Mouse (Mus musculus): ENCODE data around the gene Bmp4.

The Bmp4 gene

DNA sequence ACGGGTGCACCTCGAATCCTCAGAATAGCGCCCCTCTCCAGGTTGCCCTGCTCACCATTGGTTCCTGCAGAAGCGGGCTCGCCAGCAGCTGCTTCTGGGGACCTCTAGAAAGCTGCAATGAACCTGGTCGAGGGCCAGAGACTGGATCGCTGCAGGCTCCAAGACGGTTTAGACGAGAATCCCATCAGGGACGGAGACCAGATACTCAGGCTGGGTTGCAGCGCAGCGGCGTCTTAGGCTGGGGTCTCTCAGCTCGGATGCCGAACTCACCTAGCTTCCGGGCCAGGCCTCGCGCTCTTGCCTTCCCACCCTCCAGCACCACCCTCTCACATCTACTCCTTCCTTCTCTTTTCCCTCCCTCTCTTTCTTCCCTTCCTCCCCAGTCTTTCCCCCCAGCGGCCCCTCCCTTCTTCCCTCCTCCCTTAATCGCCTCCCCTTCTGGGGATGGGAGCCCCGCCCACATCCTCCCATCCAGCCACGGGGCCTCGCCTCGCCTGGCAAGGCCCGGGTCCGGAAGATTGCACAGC lies at the start of gene Bmp4:
Gene Bmp4, minus strand, starts transcription at position 421 of the 527 bp plus-strand sequence.
- DNase-seq (ENCODE audit: low spot score in 2 of 2) = peak; percentile 34 to 80

DNA sequence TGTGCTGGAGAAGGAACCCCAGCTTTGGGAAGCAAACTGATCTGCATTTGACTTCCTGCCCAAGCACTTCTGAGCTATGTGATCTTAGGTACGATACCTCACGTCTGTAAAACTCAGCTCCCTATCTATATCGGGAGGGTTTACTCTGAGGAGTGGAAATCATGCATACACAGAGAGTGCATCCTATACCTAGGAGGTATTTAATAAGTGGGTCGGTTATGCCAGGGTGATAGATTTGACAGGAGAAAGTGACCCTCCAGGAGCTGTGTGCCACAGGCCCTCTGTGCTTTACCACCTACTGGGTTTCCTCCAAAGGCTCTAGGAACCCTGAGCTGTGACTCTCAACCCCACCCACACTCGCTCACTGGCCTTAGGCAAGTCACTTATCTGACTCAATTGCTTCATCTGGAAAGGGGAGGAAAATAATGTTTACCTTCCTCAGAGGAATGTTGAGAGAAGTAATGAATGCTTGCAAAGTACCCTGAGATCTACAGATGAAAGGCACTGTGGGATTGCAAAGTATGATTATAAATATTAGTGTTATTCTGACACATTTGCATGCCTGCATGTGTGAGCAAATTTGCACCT lies 49.1 kb upstream of the Bmp4 start:
- no peak for DNase-seq (ENCODE audit: low spot score in 2 of 2)

DNA sequence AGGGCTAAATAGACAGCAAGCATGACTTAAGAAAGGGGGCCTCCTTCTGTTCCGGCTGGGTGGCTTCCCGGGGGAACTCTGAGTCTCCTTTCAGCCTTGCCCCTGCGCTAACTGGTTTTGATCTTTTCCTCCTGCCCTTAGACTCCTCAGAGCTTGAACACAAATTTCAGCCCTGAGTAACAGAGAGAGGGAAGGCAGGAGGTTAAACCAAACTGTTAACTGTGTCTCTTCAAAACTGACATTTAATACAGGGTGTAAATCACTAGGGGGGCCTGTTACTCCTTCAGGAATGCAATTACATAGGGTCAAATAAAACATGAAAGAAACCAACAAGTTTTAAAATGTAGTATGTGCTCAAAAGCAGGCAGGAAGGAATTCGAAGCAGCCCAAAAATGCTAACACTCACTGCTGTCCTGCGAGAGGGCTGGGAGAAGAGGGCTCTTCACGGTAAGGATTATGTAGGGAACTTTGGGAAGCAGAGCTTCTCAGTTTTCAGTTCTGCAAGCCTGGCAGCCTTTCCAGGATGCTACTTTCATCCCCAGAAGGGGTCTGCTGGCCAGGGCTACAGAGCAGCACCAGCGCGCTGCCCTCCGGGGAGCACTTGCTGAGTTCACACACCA lies 46.1 kb upstream of the Bmp4 start:
- DNase-seq (ENCODE audit: low spot score in 2 of 2) = no peak

DNA sequence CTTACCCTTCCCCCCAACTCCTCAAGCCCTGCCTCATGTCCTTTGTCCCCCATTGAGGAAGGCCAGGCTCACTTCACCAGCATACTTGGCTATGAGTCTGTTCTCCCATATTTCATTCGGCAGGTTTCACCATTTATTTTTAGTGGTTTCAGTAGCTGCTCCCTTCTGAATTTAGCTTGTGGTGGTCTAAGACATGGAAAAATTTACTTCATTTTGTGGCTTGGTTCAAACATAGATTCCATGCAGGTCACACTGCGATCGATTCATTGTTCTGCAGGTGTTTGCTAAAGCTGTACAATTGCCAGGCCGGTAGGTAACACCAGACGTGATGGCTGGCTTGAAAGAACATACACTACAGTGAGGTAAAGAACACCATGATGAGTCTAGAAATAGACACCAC lies 39.8 kb upstream of the Bmp4 start:
- DNase-seq (ENCODE audit: low spot score in 2 of 2) = no peak

DNA sequence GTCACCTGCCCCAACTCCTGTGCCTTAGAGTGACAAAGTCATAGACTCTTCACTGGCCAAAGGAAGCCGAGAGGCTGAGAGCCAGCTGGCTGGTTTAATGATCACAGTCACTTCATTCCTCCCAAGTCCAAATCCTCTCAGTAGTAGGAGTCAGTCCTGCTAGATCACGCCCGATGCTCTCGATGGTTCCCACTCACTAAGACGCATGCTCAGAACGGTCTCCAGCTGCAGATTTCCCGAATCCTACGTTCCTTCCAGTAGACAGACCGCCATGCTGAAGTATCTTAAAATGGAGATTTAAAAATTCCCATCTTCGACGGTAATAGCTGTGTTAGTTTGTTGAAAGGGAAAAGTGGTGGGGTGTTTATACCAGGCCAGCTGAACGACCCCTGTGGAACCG lies 36.8 kb upstream of the Bmp4 start:
- DNase-seq (ENCODE audit: low spot score in 2 of 2) = no peak

DNA sequence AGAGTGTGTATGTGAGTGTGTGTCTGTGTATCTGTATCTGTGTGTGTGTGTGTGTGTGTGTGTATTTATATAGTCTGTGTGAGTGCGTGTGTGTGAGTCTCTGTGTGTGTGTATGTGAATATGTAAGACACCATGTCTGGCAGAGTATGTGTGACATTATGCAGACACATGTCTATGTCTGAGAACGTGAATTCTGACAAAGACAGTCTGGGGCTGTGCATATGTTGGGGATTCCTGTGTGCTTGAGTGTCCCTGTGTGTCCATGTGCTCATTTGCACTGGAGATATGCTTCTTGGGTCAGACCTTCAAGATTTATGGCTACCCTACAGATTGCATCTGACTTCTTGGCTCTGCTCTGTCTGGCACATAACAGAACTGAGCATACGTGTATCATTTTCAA lies 31.4 kb upstream of the Bmp4 start:
- DNase-seq (ENCODE audit: low spot score in 2 of 2) = no peak

DNA sequence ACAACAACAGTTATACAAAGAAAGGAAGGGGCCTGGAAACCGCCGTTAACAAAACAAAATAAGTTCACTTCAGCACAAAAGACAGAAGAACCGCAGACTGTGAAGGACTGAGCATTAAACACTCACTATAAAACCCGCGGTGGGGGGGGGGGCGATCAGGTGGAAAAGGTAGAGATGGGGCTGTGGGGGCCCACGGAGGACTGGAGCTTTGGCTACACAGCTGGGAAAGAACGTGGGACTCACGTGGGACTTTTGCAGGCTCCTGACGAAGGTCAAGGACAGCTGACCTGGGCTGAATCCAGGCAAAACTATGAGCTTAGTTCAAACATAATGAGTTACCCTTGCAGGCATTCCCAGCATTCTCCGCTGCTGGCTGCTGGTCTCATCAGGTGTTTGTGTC lies 28.8 kb upstream of the Bmp4 start:
- no peak for DNase-seq (ENCODE audit: low spot score in 2 of 2)

DNA sequence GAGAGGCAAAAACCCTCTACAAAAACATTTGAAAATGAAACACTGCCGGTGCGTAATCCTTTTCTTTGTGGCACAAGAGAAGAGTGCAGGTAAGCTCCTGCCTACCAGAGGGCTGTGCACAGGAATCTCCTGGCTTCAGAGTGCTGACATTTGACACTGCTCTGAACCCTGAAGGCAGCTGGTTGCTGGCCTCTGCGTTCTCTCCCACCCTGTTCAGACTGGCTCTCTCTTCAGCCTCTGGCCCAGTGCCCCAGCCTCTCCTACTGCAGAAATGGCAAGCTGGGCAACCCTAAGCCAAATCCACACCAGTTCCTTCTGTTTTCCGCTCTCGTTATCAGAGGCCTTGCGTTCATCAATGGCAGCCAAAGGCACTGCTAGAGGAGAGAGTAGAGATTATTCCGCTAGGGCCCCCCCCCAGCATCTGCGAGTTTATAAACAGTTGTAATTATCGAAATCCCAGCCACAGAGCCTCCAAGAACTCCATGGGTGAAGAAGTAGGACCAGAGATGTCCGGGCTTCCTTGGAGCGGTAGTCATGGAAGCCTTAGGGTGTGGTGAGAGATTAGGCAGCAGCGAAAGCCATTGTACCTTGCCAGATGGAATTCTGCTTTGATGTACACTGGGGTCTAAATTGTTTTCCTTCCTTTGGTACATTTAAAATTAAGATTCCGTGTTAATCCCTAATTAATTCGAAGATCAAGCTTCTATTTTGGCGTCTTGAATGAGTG lies 28.1 kb upstream of the Bmp4 start:
- DNase-seq (ENCODE audit: low spot score in 2 of 2) = no peak

DNA sequence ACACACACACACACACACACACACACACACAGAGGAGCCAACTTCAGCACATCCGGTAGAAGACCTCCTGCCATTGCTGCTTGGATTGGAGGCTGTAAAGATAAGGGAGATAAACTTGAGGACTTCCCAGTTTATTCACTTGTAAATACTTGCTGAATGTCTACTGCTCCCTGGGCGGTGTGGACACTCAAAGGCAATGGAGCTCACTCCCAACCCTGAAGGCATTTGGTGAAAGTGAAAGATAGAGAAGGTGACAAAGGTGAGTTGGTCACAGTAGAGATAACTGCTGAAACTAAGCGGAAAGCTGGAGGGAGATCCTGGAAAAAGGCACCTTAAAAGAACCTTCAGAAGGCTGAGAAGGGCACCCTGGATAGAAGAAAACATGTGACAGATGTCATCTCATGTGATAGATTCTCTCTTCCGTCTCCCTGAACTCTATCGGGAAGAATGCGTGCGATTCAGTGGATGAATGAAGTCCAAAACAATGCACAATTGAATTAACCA lies 22.1 kb upstream of the Bmp4 start:
- no peak for DNase-seq (ENCODE audit: low spot score in 2 of 2)

DNA sequence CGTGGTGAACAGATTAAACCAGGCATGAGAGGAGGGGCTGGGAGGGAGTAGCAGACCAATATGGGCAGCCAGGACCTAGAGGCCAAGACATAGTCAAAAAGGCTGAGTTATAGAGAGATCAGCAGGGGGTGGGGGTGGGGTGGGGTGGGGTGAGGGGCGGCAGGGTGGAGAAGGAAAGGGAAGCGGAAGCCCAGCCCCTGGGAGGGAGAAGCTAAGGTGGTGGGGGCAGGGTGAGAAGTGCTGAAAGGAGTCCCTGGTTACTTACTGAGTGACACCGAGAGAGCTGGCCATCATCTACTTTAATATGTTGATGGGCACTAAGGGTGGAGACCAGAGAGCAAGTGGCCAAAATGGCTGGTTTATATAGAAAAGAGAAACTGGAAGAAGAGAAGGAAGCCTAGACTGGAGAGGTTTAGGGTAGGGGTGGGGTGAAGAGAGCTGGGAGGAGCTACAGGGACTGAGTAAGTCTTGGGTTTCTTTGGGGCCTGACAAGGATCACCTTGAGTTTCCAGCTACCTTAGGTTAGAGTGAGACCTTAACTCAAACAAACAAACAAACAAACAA lies 20.2 kb upstream of the Bmp4 start:
- DNase-seq (ENCODE audit: low spot score in 2 of 2) = no peak

DNA sequence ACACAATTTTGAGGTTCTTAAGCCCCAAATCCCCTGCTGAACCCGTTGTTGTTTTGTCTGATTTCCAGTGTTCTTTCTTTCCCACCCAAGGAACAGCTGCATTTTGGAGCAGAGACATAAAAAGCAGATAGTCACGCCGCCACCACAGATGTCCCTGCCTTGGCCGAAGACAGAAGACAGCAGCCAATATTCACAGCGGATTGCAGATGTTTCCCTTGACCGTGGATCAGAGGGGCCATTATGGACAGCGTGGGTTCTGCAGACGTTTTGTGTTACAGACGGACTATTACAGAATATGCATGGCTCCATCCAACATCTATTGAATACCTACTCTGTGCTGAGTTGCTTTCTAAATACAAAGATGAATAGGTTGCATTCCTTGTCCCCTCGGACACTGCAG lies 18.5 kb upstream of the Bmp4 start:
- DNase-seq (ENCODE audit: low spot score in 2 of 2) = no peak

DNA sequence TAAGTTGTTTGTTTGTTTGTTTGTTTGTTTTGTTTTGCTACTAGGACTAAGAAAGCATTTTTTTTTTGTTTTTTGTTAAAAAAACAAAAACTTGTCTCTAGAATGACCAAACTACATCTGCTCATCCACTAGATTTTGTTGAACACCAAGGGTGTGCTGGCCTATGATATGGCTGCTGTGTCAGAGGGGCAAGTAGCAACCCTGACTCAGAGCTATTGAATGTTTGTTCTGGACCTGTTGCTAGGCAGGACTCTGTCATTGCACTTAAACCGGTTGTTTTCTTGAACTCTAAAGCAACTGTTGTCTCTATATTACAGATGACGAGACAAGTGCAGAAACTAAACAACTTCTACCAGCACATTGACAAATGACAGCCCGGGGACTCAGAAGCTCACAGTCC lies 17.9 kb upstream of the Bmp4 start:
- no peak for DNase-seq (ENCODE audit: low spot score in 2 of 2)

DNA sequence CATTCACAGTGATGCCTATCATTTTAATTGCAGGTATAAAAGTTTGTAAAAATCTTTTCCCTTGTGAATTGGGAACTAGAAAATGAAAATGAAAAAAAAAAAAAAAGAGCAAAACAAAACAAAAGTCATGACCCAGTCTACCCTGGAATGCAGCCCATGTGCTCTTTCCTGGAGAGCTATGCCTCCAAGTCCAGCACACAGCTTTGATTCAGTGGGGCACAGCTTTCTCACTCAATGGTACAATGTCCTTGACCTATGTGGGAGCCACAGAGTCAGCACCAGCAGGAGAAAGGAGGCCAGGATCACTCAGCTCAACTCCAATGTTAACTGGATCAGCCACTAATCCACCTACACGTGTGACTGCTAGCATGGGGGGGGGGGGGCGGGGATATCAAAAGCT lies 9.5 kb upstream of the Bmp4 start:
- no peak for DNase-seq (ENCODE audit: low spot score in 2 of 2)

DNA sequence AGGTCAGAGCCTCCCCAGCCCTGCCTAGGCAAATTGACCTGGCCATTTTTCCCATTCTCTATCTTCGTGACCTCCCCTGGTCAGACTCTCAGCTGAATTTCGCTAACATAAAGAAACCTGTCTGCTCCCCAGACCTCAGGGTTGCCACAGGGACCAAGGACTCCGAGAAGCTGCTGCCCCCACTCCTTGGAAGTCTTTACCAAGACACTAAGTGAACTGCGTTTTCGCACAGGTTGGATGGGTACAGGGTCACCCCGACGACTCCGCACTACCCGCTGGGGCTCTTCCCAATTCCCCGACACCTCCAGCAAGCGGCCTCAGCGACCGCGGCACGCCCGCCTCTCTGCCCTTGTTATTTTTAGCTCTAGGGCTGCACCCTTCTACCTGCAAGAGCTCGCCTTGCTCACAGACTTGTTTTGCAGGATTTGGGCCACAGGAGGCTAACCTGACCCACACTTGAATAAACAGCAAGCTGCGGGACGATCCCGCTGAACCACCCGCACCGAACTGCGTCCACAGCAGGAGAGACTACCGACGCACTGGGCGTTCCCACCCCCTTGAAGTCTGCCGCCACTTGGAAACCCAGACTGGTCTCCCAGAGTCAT lies 7.7 kb upstream of the Bmp4 start:
- peak; percentile 48 to 70 for DNase-seq (ENCODE audit: low spot score in 2 of 2)

DNA sequence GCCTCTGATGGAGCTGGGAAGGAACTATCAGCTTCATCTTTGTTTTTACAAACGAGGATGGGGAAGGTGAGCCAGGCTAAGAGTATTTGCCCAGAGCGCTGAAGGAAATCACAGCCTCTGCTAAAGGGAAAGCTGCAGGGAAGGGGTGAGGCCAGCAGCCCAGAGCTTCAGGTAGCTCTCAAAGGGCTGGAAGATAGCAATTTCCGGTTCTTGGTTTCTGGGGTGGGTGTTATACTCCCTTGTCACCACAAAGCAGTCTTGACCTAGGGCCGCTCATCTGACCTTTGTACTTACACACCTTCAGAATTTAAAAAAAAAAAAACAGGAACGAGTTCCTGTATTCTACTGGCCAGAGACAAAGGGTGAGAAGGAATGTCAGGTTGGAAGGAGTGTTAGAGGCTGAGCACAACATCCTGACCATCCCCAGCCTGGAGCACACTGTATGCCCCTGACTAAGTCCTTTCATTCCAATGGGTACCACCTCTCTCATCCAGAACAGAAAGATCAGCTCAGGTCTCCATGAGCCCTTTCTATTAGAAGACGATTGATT lies 1.2 kb upstream of the Bmp4 start:
- DNase-seq (ENCODE audit: low spot score in 2 of 2) = no peak

DNA sequence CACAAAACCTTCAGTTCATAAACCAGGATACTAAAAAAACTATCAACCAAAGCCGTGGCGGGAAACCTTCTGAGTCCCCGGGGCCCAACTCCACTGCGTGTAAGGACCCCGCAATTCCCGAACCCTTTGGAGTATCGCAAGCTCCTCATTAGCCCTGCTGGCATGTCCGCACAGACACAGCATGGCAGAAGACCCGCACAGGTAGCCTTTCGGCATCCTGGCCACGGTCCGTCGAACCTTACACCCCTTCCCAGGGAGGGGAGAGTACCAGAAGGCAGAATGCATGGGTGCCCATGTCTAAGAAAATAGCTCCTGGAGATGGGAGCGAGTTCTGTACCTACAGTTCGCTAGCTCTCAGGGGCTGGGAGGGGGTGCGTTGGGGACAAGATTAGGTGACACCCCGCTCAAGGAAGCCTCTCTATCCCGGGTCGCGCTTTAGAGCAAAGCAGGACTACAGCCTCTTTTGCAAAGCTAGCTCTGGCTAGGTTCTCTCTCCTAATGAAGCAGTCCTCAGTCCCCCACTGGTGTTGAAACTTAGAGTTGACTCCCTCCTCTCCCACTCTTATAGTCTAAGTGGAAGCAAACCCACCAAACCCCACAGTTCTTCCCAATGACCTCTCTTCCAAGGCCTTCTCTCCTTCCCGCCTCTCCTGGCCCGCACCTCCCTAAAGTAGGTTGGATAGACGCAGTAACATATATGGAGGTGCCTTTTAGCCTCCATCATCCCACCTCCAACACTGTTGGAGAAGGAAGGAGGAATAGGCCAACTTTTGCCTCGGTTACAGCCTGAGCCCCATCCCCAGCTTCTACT lies 826 bp downstream of the Bmp4 start:
- no peak for DNase-seq (ENCODE audit: low spot score in 2 of 2)

DNA sequence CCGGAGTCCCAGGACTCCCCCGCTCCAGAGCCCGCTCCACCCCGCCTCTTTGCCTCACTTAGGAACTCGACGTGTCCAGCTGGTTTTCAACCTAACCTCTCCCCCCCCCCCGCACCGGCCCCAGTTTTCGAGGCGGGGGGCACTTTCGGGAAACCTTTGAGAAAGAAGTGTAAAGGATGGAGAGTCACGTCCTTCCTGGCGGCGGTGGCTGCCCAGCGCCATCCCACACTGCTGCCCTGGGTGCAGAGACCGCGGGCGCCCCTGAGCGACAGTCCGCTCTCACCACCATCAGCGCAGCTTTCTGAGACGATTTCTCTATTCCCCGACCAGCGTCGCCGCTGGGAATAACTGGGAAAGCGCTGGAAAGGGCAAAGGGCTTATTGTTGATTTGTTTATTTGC lies 1.8 kb downstream of the Bmp4 start:
- peak in 1 of 2 experiments; percentile 51 for DNase-seq (ENCODE audit: low spot score in 2 of 2)

DNA sequence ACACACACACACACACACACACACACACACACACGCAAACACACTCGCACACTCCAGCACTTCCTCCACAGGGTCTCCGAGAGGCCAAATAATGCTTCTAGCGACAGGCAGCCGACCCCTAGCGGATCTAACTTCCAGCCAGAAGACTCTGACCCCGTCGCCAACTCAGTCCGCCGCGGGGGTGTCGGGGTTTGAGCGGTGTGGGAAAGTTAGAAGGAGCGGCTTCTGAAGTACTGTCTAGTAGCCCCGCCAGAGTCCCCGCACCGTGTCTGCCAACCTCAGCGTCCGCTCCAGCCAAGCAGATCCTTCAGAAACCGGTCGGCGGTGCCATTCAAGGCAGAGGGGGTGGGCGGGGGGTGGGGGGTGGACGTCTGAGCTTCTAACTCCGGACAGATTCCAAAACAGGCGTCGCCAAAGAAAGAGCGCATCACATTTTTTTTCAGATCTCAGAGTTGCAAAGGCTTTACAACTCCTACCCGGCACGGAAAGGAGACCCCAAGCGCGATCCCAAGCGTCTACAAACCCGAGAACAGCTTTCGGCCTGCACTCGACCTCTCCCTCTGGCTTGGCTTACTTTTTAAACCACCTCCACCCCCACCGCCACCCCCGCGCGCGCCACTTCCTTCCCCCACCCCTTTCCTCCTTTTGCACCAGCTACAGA lies 2.5 kb downstream of the Bmp4 start:
- peak in 1 of 2 experiments; percentile 27 for DNase-seq (ENCODE audit: low spot score in 2 of 2)

DNA sequence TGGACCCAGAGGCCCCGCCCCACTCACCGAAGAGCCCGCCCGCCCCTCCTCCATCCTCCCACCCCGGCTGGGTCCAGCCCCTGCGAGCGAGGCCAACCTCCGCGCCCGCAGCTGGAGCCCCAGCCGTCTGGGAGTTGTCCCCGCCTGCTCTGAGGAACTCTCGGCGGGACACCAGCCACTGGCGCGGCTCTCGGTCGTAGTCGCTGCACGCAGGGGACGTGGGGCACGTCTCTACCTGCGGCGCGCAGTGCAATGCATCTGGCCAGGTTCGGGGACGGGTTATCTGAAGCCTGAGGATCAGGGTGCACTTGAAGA lies 3.2 kb downstream of the Bmp4 start:
- DNase-seq (ENCODE audit: low spot score in 2 of 2) = peak; percentile 72 to 84

DNA sequence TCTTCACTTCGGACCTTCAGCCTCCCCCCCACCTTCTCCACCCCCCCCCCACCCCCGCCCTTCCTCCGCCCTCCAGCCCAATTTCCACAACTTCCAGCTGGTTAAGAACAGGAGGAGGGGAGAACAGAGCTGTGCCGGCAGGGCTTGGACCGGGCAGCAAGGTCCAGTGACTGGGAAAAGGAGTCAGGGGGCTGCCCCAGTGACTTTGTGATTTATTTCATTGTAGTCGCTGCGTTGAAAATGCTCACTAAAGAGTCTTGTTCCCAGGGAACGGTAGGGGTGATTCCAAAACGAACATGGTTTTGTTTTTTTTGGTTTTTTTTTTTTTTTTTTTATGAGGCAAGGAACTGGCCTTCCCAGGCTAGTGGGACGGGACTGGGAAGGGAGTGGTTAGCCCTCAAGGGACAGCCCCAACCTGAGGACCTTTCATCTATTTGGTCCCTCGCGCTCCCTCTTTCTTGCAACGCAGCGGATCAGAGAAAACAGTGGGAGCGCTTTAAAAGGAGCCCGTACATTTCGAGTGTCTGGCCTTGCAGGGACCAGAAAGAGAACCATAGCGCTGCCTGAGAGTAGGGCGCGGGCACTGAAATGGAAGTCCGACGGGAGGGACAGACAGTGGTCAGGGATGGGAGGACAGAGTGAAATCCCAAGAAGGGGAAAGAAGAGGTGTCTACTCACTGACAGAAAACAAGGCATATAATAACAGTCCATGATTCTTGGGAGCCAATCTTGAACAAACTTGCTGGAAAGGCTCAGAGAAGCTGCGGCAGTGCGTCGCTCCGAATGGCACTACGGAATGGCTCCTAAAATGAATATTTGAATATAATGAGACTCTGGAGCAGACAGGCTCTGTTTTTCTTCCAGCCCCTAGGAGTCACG lies 3.8 kb downstream of the Bmp4 start:
- no peak for DNase-seq (ENCODE audit: low spot score in 2 of 2)

Data from urinary bladder, adult 18-20 months (tissue).